In genomic region chr17:27701856-27702255, GRCm38 (mm10) we compare ENCODE assay signal across 14 mouse cellular contexts. TPM values are rescaled to one million over a fixed set of nuclear protein-coding genes. Genes with fewer than 3 reads are reported as not detected.
DNase-seq lines count a peak whose midpoint lies in the region; ATAC-seq and TF ChIP-seq lines count a peak whose summit lies in the region.
"Had no signal": no experiment of that assay in that cellular context is flagged by ENCODE, and none has a peak within 500 bp of the region (broad histone marks: within the 10 kb centered on the region; RNA-seq: fewer than 3 reads in every experiment).

No protein-coding gene starts in this region.

- no peak overlapping the region for H3K4me2 ChIP-seq in hindbrain, embryonic 13.5 days
- H3K4me2 ChIP-seq in limb, embryonic 14.5 days (replicated peaks; ENCODE audit: low read depth, low read length, severe bottlenecking) = no peak overlapping the region

- DNase-seq in hindbrain, embryonic 10.5 days (ENCODE audit: low spot score) = no peak
- DNase-seq in testis, postnatal 10 days (ENCODE audit: low spot score) = no peak
- no peak for DNase-seq in limb, embryonic 14.5 days (ENCODE audit: low spot score)
- no peak for DNase-seq in Muller cell, postnatal 12 days (ENCODE audit: inconsistent ontology term)
- no peak for DNase-seq in lung, postnatal 10 days
- no peak for DNase-seq in right cerebral cortex, postnatal 4 days
- DNase-seq: right cerebral cortex, adult 18-20 months had no signal

- peaks cover 26% of the 10 kb centered on the region for H3K27me3 ChIP-seq in hindbrain, embryonic 13.5 days
- H3K27me3 ChIP-seq in hindbrain, embryonic 10.5 days (ENCODE audit: insufficient read depth, poor library complexity, severe bottlenecking) = peaks cover 47% of the 10 kb centered on the region
- no peaks in the 10 kb centered on the region for H3K27me3 ChIP-seq in testis, adult 2 months (ENCODE audit: control insufficient read depth, insufficient read depth, low read length)
- H3K27me3 ChIP-seq in limb, embryonic 14.5 days (ENCODE audit: control insufficient read depth, insufficient read depth, low read length) = no peaks in the 10 kb centered on the region

- H3K9me3 ChIP-seq in hindbrain, embryonic 13.5 days = no peaks in the 10 kb centered on the region
- peaks cover 17% of the 10 kb centered on the region for H3K9me3 ChIP-seq in hindbrain, embryonic 10.5 days
- no peaks in the 10 kb centered on the region for H3K9me3 ChIP-seq in limb, embryonic 14.5 days (ENCODE audit: control insufficient read depth, low read length)
- H3K9me3 ChIP-seq: stomach, embryonic 15.5 days had no signal

- no peak for TF ChIP-seq POLR2A in testis, adult 2 months (IDR thresholded peaks at IDR 0.05; ENCODE audit: control insufficient read depth, low read depth, low read length)
- no peak for TF ChIP-seq POLR2A in limb, embryonic 14.5 days (IDR thresholded peaks at IDR 0.05; ENCODE audit: borderline replicate concordance, extremely low read depth, insufficient read depth, insufficient read length)

- TF ChIP-seq CTCF in testis, adult 2 months (IDR thresholded peaks at IDR 0.05; ENCODE audit: control insufficient read depth, insufficient read depth, insufficient replicate concordance, low read depth, low read length) = no peak

- peaks cover 5% of the 10 kb centered on the region for H3K36me3 ChIP-seq in hindbrain, embryonic 13.5 days
- no peaks in the 10 kb centered on the region for H3K36me3 ChIP-seq in hindbrain, embryonic 10.5 days
- no peaks in the 10 kb centered on the region for H3K36me3 ChIP-seq in testis, adult 2 months (ENCODE audit: control insufficient read depth, insufficient read depth, low read length)
- no peaks in the 10 kb centered on the region for H3K36me3 ChIP-seq in limb, embryonic 14.5 days (ENCODE audit: control insufficient read depth, insufficient read depth, low read length)
- H3K36me3 ChIP-seq: G1E; stomach, embryonic 15.5 days had no signal

- peak overlapping the region; percentile 31 for H3K9ac ChIP-seq in hindbrain, embryonic 13.5 days
- H3K9ac ChIP-seq in limb, embryonic 14.5 days (ENCODE audit: low read depth, low read length, severe bottlenecking) = 0 out of 2 replicates have a peak overlapping the region, but pooled peaks have one; percentile 7
- H3K9ac ChIP-seq: liver, embryonic 14.5 days; stomach, embryonic 15.5 days had no signal

- peaks cover 20% of the 10 kb centered on the region for H3K4me1 ChIP-seq in hindbrain, embryonic 13.5 days (replicated peaks)
- peaks cover 29% of the 10 kb centered on the region for H3K4me1 ChIP-seq in hindbrain, embryonic 10.5 days (replicated peaks)
- H3K4me1 ChIP-seq in testis, adult 2 months (ENCODE audit: control insufficient read depth, insufficient read depth, low read length) = peaks cover 14% of the 10 kb centered on the region
- peaks cover 5% of the 10 kb centered on the region; the same call in 1 of the 2 replicates for H3K4me1 ChIP-seq in limb, embryonic 14.5 days (ENCODE audit: control insufficient read depth, insufficient read depth, low read length)

- ATAC-seq in hindbrain, embryonic 13.5 days (ENCODE audit: low FRiP score) = no peak
- no peak for ATAC-seq in limb, embryonic 14.5 days (ENCODE audit: low FRiP score, low read depth)
- ATAC-seq: inflammation-experienced regulatory T-cells, adult 6 months had no signal

- no peak overlapping the region for H3K4me3 ChIP-seq in hindbrain, embryonic 13.5 days
- no peak overlapping the region for H3K4me3 ChIP-seq in hindbrain, embryonic 10.5 days
- H3K4me3 ChIP-seq in testis, adult 2 months (ENCODE audit: control insufficient read depth, low read depth, low read length) = peak overlapping the region; percentile 3; the same call in 1 of the 2 replicates
- no peak overlapping the region for H3K4me3 ChIP-seq in limb, embryonic 14.5 days (replicated peaks; ENCODE audit: low read length)

- 69% methylated on average over 6 of the region's 6 CpGs for WGBS in hindbrain, embryonic 13.5 days
- 73% methylated on average over 6 of the region's 6 CpGs for WGBS in hindbrain, embryonic 10.5 days
- 64% methylated on average over 6 of the region's 6 CpGs for WGBS in limb, embryonic 14.5 days

- peak overlapping the region; percentile 61 for H3K27ac ChIP-seq in hindbrain, embryonic 13.5 days
- H3K27ac ChIP-seq in hindbrain, embryonic 10.5 days = no peak overlapping the region
- H3K27ac ChIP-seq in testis, adult 2 months (ENCODE audit: control insufficient read depth, insufficient read depth, low read depth, low read length) = no peak overlapping the region
- no peak overlapping the region for H3K27ac ChIP-seq in limb, embryonic 14.5 days (replicated peaks; ENCODE audit: low read depth, low read length)
- H3K27ac ChIP-seq: liver, embryonic 14.5 days; stomach, embryonic 15.5 days had no signal

RNA-seq across cellular contexts. Expression of gene Spdef, which starts 26.9 kb away (rescaled TPM):
- 0.60 TPM in 2 replicates for polyA plus RNA-seq in hindbrain, embryonic 13.5 days (2015; fragmentation: Nextera tagmentation; extraction: Ambion mirVana)
- polyA plus RNA-seq in hindbrain, embryonic 10.5 days (2016; fragmentation: Nextera tagmentation; extraction: Ambion mirVana) = 0.13 and 0.31 TPM in 2 replicates
- 4.8 and 4.9 TPM in 2 replicates for polyA plus RNA-seq in testis, adult 2 months (2012; rRNA removed)
- 0.52 and 0.67 TPM in 2 replicates for polyA plus RNA-seq in limb, embryonic 14.5 days (2012; rRNA removed)
- polyA plus RNA-seq in limb, embryonic 14.5 days (2014; fragmentation: Nextera tagmentation; extraction: Ambion mirVana) = 0.39 TPM in 1 of 2 replicates, not detected in the other
- polyA plus RNA-seq: C2C12; inflammation-experienced regulatory T-cells, adult 6 months; liver, embryonic 14.5 days had no signal

RNA-seq across cellular contexts. Expression of gene Pacsin1, which starts 46.5 kb away (rescaled TPM):
- 27.9 and 31.0 TPM in 2 replicates for polyA plus RNA-seq in hindbrain, embryonic 13.5 days (2015; fragmentation: Nextera tagmentation; extraction: Ambion mirVana)
- polyA plus RNA-seq in hindbrain, embryonic 10.5 days (2016; fragmentation: Nextera tagmentation; extraction: Ambion mirVana) = 3.4 and 3.6 TPM in 2 replicates
- 9.6 and 10.4 TPM in 2 replicates for polyA plus RNA-seq in testis, adult 2 months (2012; rRNA removed)
- 2.4 and 3.3 TPM in 2 replicates for polyA plus RNA-seq in limb, embryonic 14.5 days (2012; rRNA removed)
- 3.3 and 4.5 TPM in 2 replicates for polyA plus RNA-seq in limb, embryonic 14.5 days (2014; fragmentation: Nextera tagmentation; extraction: Ambion mirVana)
- polyA plus RNA-seq: C2C12, G1E had no signal
